Mouse (Mus musculus) midbrain, embryonic 11.5 days (tissue): ENCODE results near the gene Stat3. TPM values are rescaled to one million over a fixed set of nuclear protein-coding genes. Genes with fewer than 3 reads are reported as not detected.

Source experiments
- ATAC-seq: fragments of 200-750 bp; cut with Nextera tagmentation; 2 replicates; pipeline ENCODE4 v1.8.0; 2017; ENCODE audit warnings: moderate TSS enrichment, moderate library complexity; ENCODE audit not compliant: low FRiP score
- DNase-seq: peaks from one replicate; pipeline ENCODE4 v3.0.0; 2015; ENCODE audit warnings: low spot score; ENCODE audit errors: missing footprints
- H3K27ac ChIP-seq: fragments of 300-500 bp; sonication (generic); 2 replicates; pipeline ENCODE4 v1.5.1; 2014; ENCODE audit warnings: low read depth, low read length
- H3K27me3 ChIP-seq: fragments of 300-500 bp; sonication (generic); 2 replicates; pipeline ENCODE4 v1.6.1; 2014; ENCODE audit warnings: mild to moderate bottlenecking, low read length, moderate library complexity, mixed read lengths; ENCODE audit not compliant: control insufficient read depth, insufficient read depth
- H3K36me3 ChIP-seq: fragments of 300-500 bp; sonication (generic); 2 replicates; pipeline ENCODE4 v1.6.1; 2014; ENCODE audit warnings: mild to moderate bottlenecking, low read length, moderate library complexity, mixed read lengths; ENCODE audit not compliant: control insufficient read depth, insufficient read depth
- H3K4me1 ChIP-seq: fragments of 300-500 bp; sonication (generic); 2 replicates; pipeline ENCODE4 v1.6.1; 2014; ENCODE audit warnings: low read length; ENCODE audit not compliant: control insufficient read depth, insufficient read depth
- H3K4me2 ChIP-seq: fragments of 300-500 bp; sonication (generic); 2 replicates; pipeline ENCODE4 v1.6.1; 2014; ENCODE audit warnings: mild to moderate bottlenecking, moderate library complexity
- H3K4me3 ChIP-seq: fragments of 300-500 bp; sonication (generic); 2 replicates; pipeline ENCODE4 v1.5.1; 2014; ENCODE audit warnings: low read depth, low read length
- H3K9ac ChIP-seq: fragments of 300-500 bp; sonication (generic); 2 replicates; pipeline ENCODE4 v1.6.1; 2014; ENCODE audit warnings: low read length
- H3K9me3 ChIP-seq: fragments of 300-500 bp; sonication (generic); 2 replicates; pipeline ENCODE4 v1.6.1; 2016; ENCODE audit warnings: low read length; ENCODE audit not compliant: control insufficient read depth
- WGBS: fragments of 180-500 bp; shearing (Covaris S2); extraction: QIAGEN DNeasy Blood & Tissue Kit; methylation state at CpG from one replicate; pipeline ENCODE4 v1.1.7; 2014; 5-methylcytosine and 5-hydroxymethylcytosine counted together
- polyA plus RNA-seq: library from polyadenylated mRNA; unstranded; fragments of >200 nt; fragmentation: Nextera tagmentation; extraction: Ambion mirVana; gene quantifications from 2 replicates; pipeline ENCODE4 v1.2.1, GENCODE M21; 2014

The Stat3 gene
- polyA plus RNA-seq, 1 experiment from 2014 or later, result 24.0 TPM

DNA sequence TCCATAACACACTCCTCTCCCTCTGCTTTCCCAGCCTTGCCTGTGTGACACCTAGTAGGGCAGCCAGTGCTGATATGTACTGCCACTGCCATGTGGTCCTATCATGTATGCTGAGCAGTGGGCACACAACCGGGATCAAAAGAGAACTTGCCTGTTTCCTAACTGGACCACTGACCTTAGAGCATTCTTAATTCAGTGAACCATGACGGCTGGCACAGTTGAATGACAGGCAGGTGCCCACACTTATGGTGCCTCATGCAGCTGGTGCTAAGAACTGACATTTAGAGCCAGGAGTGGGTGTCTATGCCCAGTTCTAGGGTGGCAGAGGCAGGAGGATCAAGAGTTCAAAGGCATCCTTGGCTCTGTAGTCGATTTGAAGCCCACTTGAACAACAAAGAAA lies 63.6 kb downstream of the Stat3 start:
- Histone ChIP-seq H3K9me3 (no peaks in the 10 kb centered on the region), H3K4me3 (no peak overlapping the region), H3K27ac (no peak overlapping the region), H3K9ac (no peak overlapping the region), H3K4me1 (no peaks in the 10 kb centered on the region), H3K27me3 (no peaks in the 10 kb centered on the region), H3K4me2 (no peak overlapping the region), H3K36me3 (no peaks in the 10 kb centered on the region)
- WGBS, result 76% methylated on average over 3 of the region's 3 CpGs
- DNase-seq (no peak), ATAC-seq (no peak)

DNA sequence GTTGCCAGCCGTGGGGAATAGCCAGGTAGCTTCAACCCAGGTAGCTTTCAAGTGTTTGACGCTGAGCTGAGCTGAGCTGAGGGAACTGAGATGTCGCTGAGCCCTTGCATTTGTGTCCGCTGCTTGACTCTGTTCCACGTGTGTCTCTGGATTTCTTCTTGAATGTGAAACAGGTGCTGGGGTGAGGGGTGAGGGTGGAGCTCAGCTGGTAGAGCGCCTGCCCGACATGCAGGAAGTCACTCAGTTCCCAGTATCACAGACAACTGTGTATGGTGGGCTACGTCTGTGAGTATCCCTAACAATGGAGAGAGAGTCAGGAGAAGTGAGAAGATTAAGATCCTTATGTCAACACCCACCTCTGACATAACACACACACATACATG lies 68.4 kb downstream of the Stat3 start:
- H3K27ac ChIP-seq, result no peak overlapping the region
- H3K36me3 ChIP-seq, result no peaks in the 10 kb centered on the region
- H3K9ac ChIP-seq, result no peak overlapping the region
- H3K9me3 ChIP-seq, result no peaks in the 10 kb centered on the region
- no peaks in the 10 kb centered on the region for H3K4me1 ChIP-seq
- DNase-seq (no peak), ATAC-seq (no peak)
- no peak overlapping the region for H3K4me2 ChIP-seq
- H3K4me3 ChIP-seq, result no peak overlapping the region
- no peaks in the 10 kb centered on the region for H3K27me3 ChIP-seq
- 83% methylated on average over 8 of the region's 8 CpGs for WGBS

- no peak overlapping the region for H3K4me2 ChIP-seq
- no peak overlapping the region for H3K9ac ChIP-seq
- H3K36me3 ChIP-seq, result no peaks in the 10 kb centered on the region
- no peaks in the 10 kb centered on the region for H3K27me3 ChIP-seq
- no peaks in the 10 kb centered on the region for H3K4me1 ChIP-seq
- H3K4me3 ChIP-seq, result no peak overlapping the region
- ATAC-seq, result no peak
- WGBS, result 83% methylated on average over 10 of the region's 10 CpGs
- DNase-seq, result no peak
- H3K27ac ChIP-seq, result no peak overlapping the region
- H3K9me3 ChIP-seq, result no peaks in the 10 kb centered on the region
Measured at GRCm38 (mm10) chr11:100870256-100870967, 68.9 kb downstream of the Stat3 start.

GRCm38 (mm10) chr11:100865618-100866017 lies 73.7 kb downstream of the Stat3 start:
- ATAC-seq, result no peak
- Histone ChIP-seq H3K9ac (no peak overlapping the region), H3K27me3 (peaks cover 8% of the 10 kb centered on the region), H3K4me3 (no peak overlapping the region), H3K4me1 (peaks cover under 1% of the 10 kb centered on the region; the same call in 1 of the 2 replicates), H3K27ac (no peak overlapping the region), H3K36me3 (no peaks in the 10 kb centered on the region), H3K9me3 (no peaks in the 10 kb centered on the region), H3K4me2 (no peak overlapping the region)
- DNase-seq, result no peak
- 86% methylated on average over 7 of the region's 7 CpGs for WGBS

DNA sequence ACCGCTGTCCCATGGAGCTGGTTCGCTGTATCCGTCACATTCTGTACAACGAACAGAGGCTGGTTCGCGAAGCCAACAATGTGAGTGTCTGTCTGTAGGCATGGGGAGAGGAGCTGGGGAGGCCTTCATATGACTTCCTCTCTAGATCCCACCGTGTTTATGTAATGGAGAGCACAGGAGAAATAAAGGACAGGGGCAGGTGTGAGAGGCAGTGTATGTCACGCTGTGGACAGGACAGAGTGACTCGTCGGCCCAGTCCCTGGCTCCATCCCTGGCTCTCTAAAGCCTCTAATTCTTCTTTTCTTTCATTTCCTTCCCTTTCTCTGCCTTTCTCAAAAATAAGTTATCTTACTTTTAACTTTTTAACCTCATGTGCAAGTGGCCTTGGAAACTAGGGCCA lies 76.2 kb downstream of the Stat3 start:
- no peak overlapping the region for H3K9ac ChIP-seq
- WGBS, result 90% methylated on average over 10 of the region's 10 CpGs
- peaks cover 23% of the 10 kb centered on the region for H3K27me3 ChIP-seq
- no peaks in the 10 kb centered on the region for H3K9me3 ChIP-seq
- DNase-seq (no peak), ATAC-seq (no peak)
- no peak overlapping the region for H3K27ac ChIP-seq
- H3K4me3 ChIP-seq, result no peak overlapping the region
- H3K36me3 ChIP-seq, result no peaks in the 10 kb centered on the region
- H3K4me2 ChIP-seq, result no peak overlapping the region
- H3K4me1 ChIP-seq, result peaks cover 5% of the 10 kb centered on the region

GRCm38 (mm10) chr11:100861836-100862235 lies 77.5 kb downstream of the Stat3 start:
- Histone ChIP-seq H3K9me3 (no peaks in the 10 kb centered on the region), H3K4me3 (no peak overlapping the region), H3K4me2 (no peak overlapping the region), H3K4me1 (peaks cover 5% of the 10 kb centered on the region), H3K36me3 (no peaks in the 10 kb centered on the region), H3K9ac (no peak overlapping the region), H3K27me3 (peaks cover 23% of the 10 kb centered on the region), H3K27ac (no peak overlapping the region)
- ATAC-seq (no peak), DNase-seq (no peak)
- WGBS, result 34% methylated on average over 3 of the region's 3 CpGs

DNA sequence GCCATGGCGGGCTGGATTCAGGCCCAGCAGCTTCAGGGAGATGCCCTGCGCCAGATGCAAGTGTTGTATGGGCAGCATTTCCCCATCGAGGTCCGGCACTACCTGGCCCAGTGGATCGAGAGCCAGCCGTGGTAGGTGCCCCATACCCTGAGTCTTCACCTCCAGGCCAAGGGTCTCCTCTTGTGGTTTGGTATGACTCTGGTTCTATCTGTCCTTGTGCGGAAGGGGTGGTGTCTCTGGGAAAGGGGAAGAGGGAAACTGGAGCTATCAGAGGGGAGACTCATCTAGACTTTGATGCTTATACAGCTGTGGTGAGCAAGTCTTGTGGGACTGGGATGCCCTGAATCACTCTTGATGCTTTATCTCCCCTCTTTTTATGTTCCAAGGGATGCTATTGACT lies 78.0 kb downstream of the Stat3 start:
- no peak overlapping the region for H3K4me3 ChIP-seq
- ATAC-seq (no peak), DNase-seq (no peak)
- WGBS, result 80% methylated on average over 7 of the region's 7 CpGs
- H3K4me1 ChIP-seq, result peaks cover 5% of the 10 kb centered on the region
- H3K36me3 ChIP-seq, result no peaks in the 10 kb centered on the region
- H3K9me3 ChIP-seq, result no peaks in the 10 kb centered on the region
- no peak overlapping the region for H3K4me2 ChIP-seq
- no peak overlapping the region for H3K9ac ChIP-seq
- H3K27ac ChIP-seq, result no peak overlapping the region
- H3K27me3 ChIP-seq, result peaks cover 23% of the 10 kb centered on the region

GRCm38 (mm10) chr11:100860198-100861048 lies 78.9 kb downstream of the Stat3 start:
- Histone ChIP-seq H3K4me1 (peaks cover 5% of the 10 kb centered on the region), H3K9me3 (no peaks in the 10 kb centered on the region), H3K9ac (peak overlapping the region; percentile 48), H3K27me3 (peaks cover 23% of the 10 kb centered on the region), H3K36me3 (no peaks in the 10 kb centered on the region), H3K4me2 (peak overlapping the region; percentile 57), H3K27ac (no peak overlapping the region), H3K4me3 (peak overlapping the region; percentile 40)
- DNase-seq, result peak; percentile 93
- 3% methylated on average over 54 of the region's 55 CpGs for WGBS
- ATAC-seq, result peak; percentile 74

GRCm38 (mm10) chr11:100859579-100860075 lies 79.7 kb downstream of the Stat3 start:
- ATAC-seq, result no peak
- H3K4me2 ChIP-seq, result peak overlapping the region; percentile 57
- H3K27me3 ChIP-seq, result peaks cover 23% of the 10 kb centered on the region
- DNase-seq, result no peak
- H3K9ac ChIP-seq, result no peak overlapping the region; the same call in 1 of the 2 replicates
- peaks cover 5% of the 10 kb centered on the region for H3K4me1 ChIP-seq
- H3K36me3 ChIP-seq, result no peaks in the 10 kb centered on the region
- H3K9me3 ChIP-seq, result no peaks in the 10 kb centered on the region
- H3K4me3 ChIP-seq, result peak overlapping the region; percentile 40
- no peak overlapping the region for H3K27ac ChIP-seq
- 47% methylated on average over 6 of the region's 6 CpGs for WGBS
